Mouse (Mus musculus) MEL (cell line): ENCODE measurements around the gene Sgpp2. TPM values are rescaled to one million over a fixed set of nuclear protein-coding genes. Genes with fewer than 3 reads are reported as not detected.

Experiments
- DNase-seq: peaks from one replicate; pipeline ENCODE4 v3.0.0; 2011; ENCODE audit warnings: low read depth, low spot score
- H3K27ac ChIP-seq: 2 replicates; pipeline ENCODE4 v1.5.1; 2012; ENCODE audit warnings: low read depth, mild to moderate bottlenecking, control low read depth, low read length, moderate library complexity; ENCODE audit not compliant: control insufficient read depth
- H3K27me3 ChIP-seq, 2 experiments: fragments of 150-350 bp in 1 of 2; sonication (generic) in 1 of 2; 2 replicates each; pipeline ENCODE4 v1.6.1; 2012; ENCODE audit warnings: low read length in 2 of 2, mild to moderate bottlenecking in 2 of 2, improper control_type of control experiment in 1 of 2, moderate library complexity in 1 of 2; ENCODE audit not compliant: insufficient read depth in 2 of 2, control insufficient read depth in 1 of 2
- H3K36me3 ChIP-seq, 2 experiments: 2 replicates each; pipeline ENCODE4 v1.6.1; 2012 to 2014; ENCODE audit warnings: low read length in 2 of 2, improper control_type of control experiment in 1 of 2, inconsistent platforms in 1 of 2, mild to moderate bottlenecking in 1 of 2; ENCODE audit not compliant: insufficient read depth in 2 of 2, control insufficient read depth in 1 of 2
- H3K4me1 ChIP-seq, 2 experiments: fragments of 150-350 bp in 1 of 2; sonication (generic) in 1 of 2; 2 replicates each; pipeline ENCODE4 v1.6.1; 2012; ENCODE audit warnings: low read length in 2 of 2, improper control_type of control experiment in 1 of 2, mild to moderate bottlenecking in 1 of 2; ENCODE audit not compliant: insufficient read depth in 2 of 2, control insufficient read depth in 1 of 2
- H3K4me3 ChIP-seq, 2 experiments: fragments of 150-350 bp in 1 of 2; sonication (generic) in 1 of 2; 2 replicates each; pipeline ENCODE4 v1.5.1; 2012; ENCODE audit warnings: low read depth in 2 of 2, low read length in 2 of 2, mild to moderate bottlenecking in 2 of 2, moderate library complexity in 2 of 2, control low read depth in 1 of 2, improper control_type of control experiment in 1 of 2; ENCODE audit not compliant: control insufficient read depth in 1 of 2, insufficient read depth in 1 of 2
- H3K79me2 ChIP-seq: 2 replicates; pipeline ENCODE4 v1.6.1; 2012; ENCODE audit warnings: mild to moderate bottlenecking, low read length, moderate library complexity; ENCODE audit not compliant: control insufficient read depth, poor library complexity, insufficient read depth
- H3K9ac ChIP-seq: 2 replicates; pipeline ENCODE4 v1.6.1; 2012; ENCODE audit warnings: low read depth, mild to moderate bottlenecking, control low read depth, low read length, moderate library complexity; ENCODE audit not compliant: control insufficient read depth, poor library complexity, severe bottlenecking
- H3K9me3 ChIP-seq: fragments of 150-350 bp; sonication (generic); replicated peaks from 2 replicates; pipeline ENCODE4 v1.6.1; 2012; ENCODE audit warnings: mild to moderate bottlenecking, low read length, improper control_type of control experiment, moderate library complexity; ENCODE audit not compliant: insufficient read depth
- BHLHE40 ChIP-seq: IDR thresholded peaks from 2 replicates; pipeline ENCODE4 v1.6.1; 2012; ENCODE audit warnings: low read depth, mild to moderate bottlenecking, inconsistent platforms, low read length, improper control_type of control experiment, borderline replicate concordance
- E2F4 ChIP-seq: IDR thresholded peaks from 2 replicates; pipeline ENCODE4 v1.6.1; 2011; ENCODE audit warnings: low read depth, low read length, improper control_type of control experiment, borderline replicate concordance
- ELF1 ChIP-seq: IDR thresholded peaks from 2 replicates; pipeline ENCODE4 v1.6.1; 2014; ENCODE audit warnings: low read depth, mild to moderate bottlenecking, inconsistent platforms, low read length, improper control_type of control experiment, moderate library complexity
- JUND ChIP-seq: IDR thresholded peaks from 2 replicates; pipeline ENCODE4 v1.6.1; 2011; ENCODE audit warnings: low read depth, mild to moderate bottlenecking, improper control_type of control experiment, low read length
- MAFK ChIP-seq: IDR thresholded peaks from 2 replicates; pipeline ENCODE4 v1.6.1; 2011; ENCODE audit warnings: low read depth, mild to moderate bottlenecking, low read length, improper control_type of control experiment, borderline replicate concordance
- MAX ChIP-seq: IDR thresholded peaks from 2 replicates; pipeline ENCODE4 v1.6.1; 2011; ENCODE audit warnings: low read length, improper control_type of control experiment
- MAZ ChIP-seq: IDR thresholded peaks from 2 replicates; pipeline ENCODE4 v1.6.1; 2012; ENCODE audit warnings: low read depth, mild to moderate bottlenecking, inconsistent platforms, low read length, improper control_type of control experiment
- MXI1 ChIP-seq: IDR thresholded peaks from 2 replicates; pipeline ENCODE4 v1.6.1; 2011; ENCODE audit warnings: mild to moderate bottlenecking, low read depth, low read length, improper control_type of control experiment
- MYB ChIP-seq: IDR thresholded peaks from 2 replicates; pipeline ENCODE4 v1.6.1; 2011; ENCODE audit warnings: mild to moderate bottlenecking, low read depth, low read length, improper control_type of control experiment
- MYC ChIP-seq: IDR thresholded peaks from 2 replicates; pipeline ENCODE4 v1.6.1; 2011; ENCODE audit warnings: low read depth, mild to moderate bottlenecking, low read length, improper control_type of control experiment, moderate library complexity
- NRF1 ChIP-seq: IDR thresholded peaks from 2 replicates; pipeline ENCODE4 v1.6.1; 2014; ENCODE audit warnings: low read depth, mild to moderate bottlenecking, inconsistent platforms, low read length, improper control_type of control experiment, moderate library complexity; ENCODE audit not compliant: poor library complexity, insufficient read depth, severe bottlenecking
- POLR2AphosphoS5 ChIP-seq: IDR thresholded peaks from 2 replicates; pipeline ENCODE4 v1.6.1; 2012; ENCODE audit warnings: low read depth, borderline replicate concordance, mild to moderate bottlenecking, inconsistent platforms, low read length, moderate library complexity, mixed read lengths
- TBP ChIP-seq: IDR thresholded peaks from 2 replicates; pipeline ENCODE4 v1.8.0; 2011; ENCODE audit warnings: low read depth, low read length, improper control_type of control experiment
- TCF12 ChIP-seq: IDR thresholded peaks from 2 replicates; pipeline ENCODE4 v1.6.1; 2014; ENCODE audit warnings: low read depth, mild to moderate bottlenecking, inconsistent platforms, low read length, improper control_type of control experiment, moderate library complexity
- ZKSCAN1 ChIP-seq: IDR thresholded peaks from 2 replicates; pipeline ENCODE4 v1.6.1; 2012; ENCODE audit warnings: low read depth, mild to moderate bottlenecking, inconsistent platforms, low read length, improper control_type of control experiment, moderate library complexity
- ZMIZ1 ChIP-seq: IDR thresholded peaks from 2 replicates; pipeline ENCODE4 v1.6.1; 2012; ENCODE audit warnings: low read depth, mild to moderate bottlenecking, inconsistent platforms, low read length, improper control_type of control experiment, moderate library complexity
- ZNF384 ChIP-seq: IDR thresholded peaks from 2 replicates; pipeline ENCODE4 v1.6.1; 2012; ENCODE audit warnings: low read depth, mild to moderate bottlenecking, inconsistent platforms, low read length, improper control_type of control experiment
- polyA plus RNA-seq, 2 experiments: library from polyadenylated mRNA; stranded (reverse) in 1 of 2; unstranded in 1 of 2; fragments of >175 nt in 1 of 2; fragments of >200 nt in 1 of 2; gene quantifications; 2 replicates each; pipeline versions ENCODE4 v1.2.1 to v1.2.4; 2012; ENCODE audit warnings: low replicate concordance in 2 of 2, low read depth in 1 of 2; ENCODE audit not compliant: insufficient read length in 2 of 2, insufficient read depth in 1 of 2, missing spikeins in 1 of 2
- total RNA-seq: library from RNA; depleted of rRNA; stranded (reverse); fragments of 300-350 nt; gene quantifications from 2 replicates; pipeline ENCODE4 v1.2.3, GENCODE M21; 2012

Sgpp2 gene
- total and polyA plus RNA-seq, 3 experiments, result 0.08 to 0.12 TPM; not detected in 1

GRCm38 (mm10) chr1:78328646-78329045 lies 18.5 kb downstream of the Sgpp2 start:
- Histone ChIP-seq H3K36me3 (peaks cover 0 to 3% of the 10 kb centered on the region in 2 experiments; a peak in 2 of 4 replicates), H3K9me3 (no peaks in the 10 kb centered on the region), H3K4me1 (peaks cover 0 to 5% of the 10 kb centered on the region in 2 experiments; a peak in 1 of 4 replicates), H3K9ac (no peak overlapping the region), H3K27me3 (no peaks in the 10 kb centered on the region), H3K79me2 (no peaks in the 10 kb centered on the region), H3K27ac (no peak overlapping the region), H3K4me3 (no peak overlapping the region)
- DNase-seq, result no peak
- no peak for TF ChIP-seq MAX
- no peak for TF ChIP-seq MAZ
- no peak for TF ChIP-seq MXI1
- no peak for TF ChIP-seq TBP
- TF ChIP-seq NRF1, result no peak
- TF ChIP-seq ZNF384, result no peak
- no peak for TF ChIP-seq BHLHE40
- no peak for TF ChIP-seq E2F4
- TF ChIP-seq TCF12, result no peak
- TF ChIP-seq ELF1, result no peak
- TF ChIP-seq MYB, result no peak
- TF ChIP-seq POLR2AphosphoS5, result no peak
- no peak for TF ChIP-seq ZKSCAN1
- TF ChIP-seq MAFK, result no peak
- no peak for TF ChIP-seq JUND

GRCm38 (mm10) chr1:78329861-78330260 lies 19.7 kb downstream of the Sgpp2 start:
- TF ChIP-seq MYC (no peak), ZMIZ1 (no peak), JUND (no peak)
- DNase-seq, result no peak
- Histone ChIP-seq H3K36me3 (no peaks in the 10 kb centered on the region), H3K9me3 (no peaks in the 10 kb centered on the region), H3K79me2 (no peaks in the 10 kb centered on the region), H3K4me1 (no peaks in the 10 kb centered on the region), H3K4me3 (no peak overlapping the region), H3K27ac (no peak overlapping the region), H3K27me3 (no peaks in the 10 kb centered on the region), H3K9ac (no peak overlapping the region)
